Mouse (Mus musculus): ENCODE measurements around the gene Gm45213.

Gene Gm45213

DNA sequence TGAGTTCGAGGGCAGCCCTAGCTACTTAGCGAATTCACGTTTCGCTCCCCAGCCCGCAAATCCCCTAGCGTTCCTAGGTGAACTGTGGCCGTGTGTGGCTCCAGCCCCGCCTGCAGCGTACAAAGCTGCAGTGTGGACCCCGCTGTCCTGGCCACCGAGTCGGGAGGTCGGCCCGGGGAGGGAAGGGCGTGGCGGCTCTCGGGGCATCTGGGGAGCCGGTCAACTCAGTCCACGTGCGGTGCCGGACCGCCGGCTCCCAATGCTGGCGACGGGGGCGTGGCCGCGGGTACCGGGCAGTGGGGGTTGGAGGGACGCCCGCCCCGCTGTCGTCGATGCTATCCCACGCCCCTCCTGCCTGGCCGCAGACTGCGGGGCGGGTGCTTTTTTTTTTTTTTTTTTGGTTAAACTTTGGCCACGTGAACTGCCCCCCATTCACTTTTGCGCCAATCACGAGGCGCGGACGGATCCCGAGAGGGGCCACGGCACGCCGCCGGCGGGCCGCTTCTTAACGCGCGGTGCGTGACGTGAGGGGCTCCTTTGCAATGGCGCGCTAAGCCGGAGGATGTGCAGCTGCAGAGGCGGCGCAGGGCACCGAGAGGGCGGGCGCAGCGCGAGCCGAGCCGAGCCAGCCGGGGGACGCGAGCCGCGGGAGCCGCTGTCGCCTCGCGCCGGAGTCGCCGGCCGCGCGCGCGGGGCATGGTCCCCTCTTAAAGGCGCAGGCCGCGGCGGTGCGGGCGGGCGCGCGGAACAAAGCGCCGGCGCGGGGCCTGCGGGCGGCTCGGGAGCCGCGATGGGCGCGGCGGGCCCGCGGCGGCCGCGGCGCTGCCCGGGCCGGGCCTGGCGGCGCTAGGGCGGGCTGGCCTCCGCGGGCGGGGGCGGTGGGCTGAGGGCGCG, 65.8 kb downstream of the Gm45213 start, which contains the start of gene Chsy1:
TSS of gene Chsy1 (plus strand) at position 555 of the 894 bp plus-strand sequence.
- DNase-seq: peak; percentile 92

DNA sequence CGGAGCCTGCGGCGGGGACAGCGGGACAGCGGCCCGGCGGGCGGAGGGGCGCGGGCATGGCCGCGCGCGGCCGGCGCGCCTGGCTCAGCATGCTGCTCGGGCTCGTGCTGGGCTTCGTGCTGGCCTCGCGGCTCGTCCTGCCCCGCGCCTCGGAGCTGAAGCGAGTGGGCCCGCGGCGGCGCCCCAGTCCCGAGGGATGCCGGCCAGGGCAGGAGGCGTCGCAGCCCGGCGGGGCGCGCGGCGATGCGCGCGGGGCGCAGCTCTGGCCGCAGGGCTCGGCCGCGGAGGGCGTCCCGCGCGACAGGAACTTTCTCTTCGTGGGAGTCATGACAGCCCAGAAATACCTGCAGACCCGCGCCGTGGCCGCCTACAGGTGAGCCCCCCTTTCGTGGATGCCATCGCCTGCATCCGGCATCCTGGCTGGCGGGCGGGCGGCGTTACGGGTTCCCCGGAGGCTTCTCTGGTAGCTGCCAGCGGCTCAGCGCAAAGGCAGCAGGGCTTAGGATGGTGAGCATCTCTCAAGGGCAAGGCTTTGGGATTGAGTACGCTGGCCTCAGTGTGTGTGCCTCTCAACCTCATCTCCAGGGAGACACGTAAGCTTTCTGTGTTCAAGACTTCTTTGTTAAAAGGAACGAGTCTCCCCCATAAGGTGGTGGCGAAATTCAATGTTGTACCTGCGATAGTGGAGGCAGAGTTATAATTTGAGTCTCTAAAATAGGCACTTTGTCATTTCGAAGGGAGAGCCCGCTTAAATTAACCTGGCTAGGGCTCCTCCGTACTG, 66.6 kb downstream of the Gm45213 start:
- peak; percentile 46 for DNase-seq

DNA sequence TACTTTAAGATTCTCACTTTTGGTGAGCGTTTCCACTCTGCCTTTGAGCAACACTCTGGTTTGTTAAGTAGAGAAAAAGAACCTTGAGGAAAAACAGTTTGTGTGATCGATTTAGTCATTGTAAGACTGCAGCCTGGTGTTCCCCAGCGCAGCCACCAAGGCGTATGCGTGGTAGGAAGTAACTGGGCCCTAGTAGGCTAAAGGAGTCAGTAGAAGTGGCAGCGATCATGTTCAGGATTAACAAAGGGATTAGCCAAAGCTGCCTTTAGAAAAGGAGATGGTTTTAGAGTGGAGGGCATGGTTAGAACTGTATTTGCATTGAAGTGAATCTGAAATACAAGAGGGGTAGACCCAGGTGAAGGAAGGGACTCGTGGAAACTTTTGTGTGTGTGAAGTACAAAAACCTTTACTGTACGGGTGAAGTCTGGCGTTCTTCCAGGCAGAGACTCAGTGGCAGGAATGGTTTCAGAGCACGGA, 67.3 kb downstream of the Gm45213 start:
- peak; percentile 23 for DNase-seq

DNA sequence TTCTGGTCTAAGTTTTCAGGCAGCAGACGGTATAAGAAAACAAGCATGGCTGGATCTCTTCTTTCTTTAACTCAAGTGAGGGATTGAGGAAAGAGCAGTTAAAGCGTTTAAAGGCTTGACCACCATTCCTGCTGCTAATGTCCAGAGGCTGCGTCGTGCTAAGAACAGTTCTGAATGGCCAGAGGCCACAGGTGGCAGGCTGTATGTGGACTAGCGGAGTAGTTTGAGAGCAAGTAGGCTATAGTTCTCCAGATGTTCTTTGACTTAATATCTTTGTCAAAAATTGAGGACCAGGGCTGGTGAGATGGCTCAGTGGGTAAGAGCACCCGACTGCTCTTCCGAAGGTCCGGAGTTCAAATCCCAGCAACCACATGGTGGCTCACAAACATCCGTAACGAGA, 67.8 kb downstream of the Gm45213 start:
- DNase-seq: no peak
